Mouse (Mus musculus): ENCODE measurements at regions not wholly inside any gene's neighbourhood (a gene's known extent, or its start where the extent isn't known, plus 50 kb on each side); places are given as distances from the start of the nearest gene placed in this dataset.

GRCm38 (mm10) chr5:26444331-26445200 is 187.1 kb downstream of the Gm7361 start:
- no peak overlapping the region for H3K9ac ChIP-seq
- no peak overlapping the region for H3K27ac ChIP-seq (ENCODE audit: low read depth)
- ATAC-seq (ENCODE audit: insufficient read depth) (no peak), DNase-seq (no peak)
- no peak overlapping the region for H3K4me3 ChIP-seq (ENCODE audit: low read depth, low read length)
- H3K9me3 ChIP-seq (ENCODE audit: low read depth, low read length): no peaks in the 10 kb centered on the region
- H3K4me2 ChIP-seq: no peak overlapping the region
- no peaks in the 10 kb centered on the region for H3K4me1 ChIP-seq (ENCODE audit: insufficient read depth)
- 63% methylated on average over 4 of the region's 4 CpGs for WGBS
- no peaks in the 10 kb centered on the region for H3K36me3 ChIP-seq (ENCODE audit: insufficient read depth)
- H3K27me3 ChIP-seq (ENCODE audit: insufficient read depth, low read length): no peaks in the 10 kb centered on the region
- TF ChIP-seq CTCF (IDR thresholded peaks at IDR 0.05; ENCODE audit: low read depth): no peak

GRCm38 (mm10) chr5:26451306-26451705 is 193.8 kb downstream of the Gm7361 start:
- Histone ChIP-seq H3K4me1 (ENCODE audit: insufficient read depth) (no peaks in the 10 kb centered on the region), H3K27me3 (ENCODE audit: insufficient read depth, low read length) (no peaks in the 10 kb centered on the region), H3K4me3 (ENCODE audit: low read depth, low read length) (no peak overlapping the region), H3K4me2 (no peak overlapping the region), H3K27ac (ENCODE audit: low read depth) (no peak overlapping the region), H3K9ac (no peak overlapping the region), H3K36me3 (ENCODE audit: insufficient read depth) (no peaks in the 10 kb centered on the region), H3K9me3 (ENCODE audit: low read depth, low read length) (no peaks in the 10 kb centered on the region)
- WGBS: 75% methylated on average over 1 of the region's 1 CpGs
- no peak for ATAC-seq (ENCODE audit: insufficient read depth)
- no peak for DNase-seq
- TF ChIP-seq CTCF (IDR thresholded peaks at IDR 0.05; ENCODE audit: low read depth): no peak

DNA sequence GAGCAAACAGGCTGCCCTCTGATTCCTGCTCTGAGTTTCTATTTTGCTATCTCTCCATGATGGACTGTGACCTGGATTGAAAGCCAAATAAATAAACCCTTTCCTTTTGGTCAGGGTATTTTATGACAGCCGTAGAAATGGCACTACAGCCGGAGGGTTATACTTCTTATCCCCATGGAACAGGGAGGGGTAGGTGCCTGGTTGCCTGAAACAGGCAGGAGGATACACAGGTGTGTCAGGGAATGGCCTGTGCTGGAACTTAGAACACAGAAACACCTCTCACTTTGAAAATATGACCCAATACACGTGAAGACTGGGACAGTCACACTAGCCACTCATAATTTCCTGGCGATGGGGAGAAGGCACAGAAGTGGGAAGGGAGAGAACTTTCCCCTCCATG is 200.1 kb downstream of the Gm7361 start:
- H3K4me3 ChIP-seq (ENCODE audit: low read depth, low read length): no peak overlapping the region
- H3K4me2 ChIP-seq: no peak overlapping the region
- no peaks in the 10 kb centered on the region for H3K27me3 ChIP-seq (ENCODE audit: insufficient read depth, low read length)
- H3K9ac ChIP-seq: no peak overlapping the region
- H3K9me3 ChIP-seq (ENCODE audit: low read depth, low read length): no peaks in the 10 kb centered on the region
- no peak for TF ChIP-seq CTCF (IDR thresholded peaks at IDR 0.05; ENCODE audit: low read depth)
- DNase-seq (no peak), ATAC-seq (ENCODE audit: insufficient read depth) (no peak)
- no peaks in the 10 kb centered on the region for H3K4me1 ChIP-seq (ENCODE audit: insufficient read depth)
- no peaks in the 10 kb centered on the region for H3K36me3 ChIP-seq (ENCODE audit: insufficient read depth)
- no peak overlapping the region for H3K27ac ChIP-seq (ENCODE audit: low read depth)
- 66% methylated on average over 4 of the region's 4 CpGs for WGBS

DNA sequence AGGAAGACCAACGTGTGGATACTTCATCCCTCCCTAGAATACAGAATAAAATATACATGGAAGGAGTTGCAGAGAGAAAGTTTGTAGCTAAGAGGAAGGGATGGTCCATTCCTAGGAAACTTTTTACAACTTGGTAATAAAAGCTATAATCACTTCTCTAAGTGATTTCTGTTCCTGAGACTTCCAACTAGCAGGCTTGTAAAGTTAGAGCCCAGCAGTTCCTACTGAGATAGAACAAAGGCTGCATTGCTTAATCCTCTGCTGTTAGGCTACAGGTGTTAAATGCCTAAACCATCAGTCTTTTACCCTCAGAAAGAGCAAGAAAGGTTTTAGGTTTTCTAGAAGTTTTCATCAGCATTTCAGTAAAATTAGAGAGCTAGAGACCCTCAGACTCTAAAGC is 209.2 kb downstream of the Gm7361 start:
- WGBS: 48% methylated on average over 1 of the region's 1 CpGs
- no peak overlapping the region for H3K27ac ChIP-seq (ENCODE audit: low read depth)
- H3K9me3 ChIP-seq (ENCODE audit: low read depth, low read length): no peaks in the 10 kb centered on the region
- H3K4me3 ChIP-seq (ENCODE audit: low read depth, low read length): no peak overlapping the region
- ATAC-seq (ENCODE audit: insufficient read depth) (no peak), DNase-seq (no peak)
- H3K4me2 ChIP-seq: no peak overlapping the region
- H3K9ac ChIP-seq: no peak overlapping the region
- TF ChIP-seq CTCF (IDR thresholded peaks at IDR 0.05; ENCODE audit: low read depth): no peak
- H3K36me3 ChIP-seq (ENCODE audit: insufficient read depth): no peaks in the 10 kb centered on the region
- no peaks in the 10 kb centered on the region for H3K4me1 ChIP-seq (ENCODE audit: insufficient read depth)
- no peaks in the 10 kb centered on the region for H3K27me3 ChIP-seq (ENCODE audit: insufficient read depth, low read length)

GRCm38 (mm10) chr5:26485726-26486125 is 228.2 kb downstream of the Gm7361 start:
- Histone ChIP-seq H3K27me3 (ENCODE audit: insufficient read depth, low read length) (no peaks in the 10 kb centered on the region), H3K4me3 (ENCODE audit: low read depth, low read length) (no peak overlapping the region), H3K9ac (no peak overlapping the region), H3K9me3 (ENCODE audit: low read depth, low read length) (no peaks in the 10 kb centered on the region), H3K36me3 (ENCODE audit: insufficient read depth) (no peaks in the 10 kb centered on the region), H3K27ac (ENCODE audit: low read depth) (no peak overlapping the region), H3K4me1 (ENCODE audit: insufficient read depth) (no peaks in the 10 kb centered on the region), H3K4me2 (no peak overlapping the region)
- TF ChIP-seq CTCF (IDR thresholded peaks at IDR 0.05; ENCODE audit: low read depth): no peak
- DNase-seq (no peak), ATAC-seq (ENCODE audit: insufficient read depth) (no peak)
- WGBS: 76% methylated on average over 2 of the region's 2 CpGs

- Histone ChIP-seq H3K4me2 (no peak overlapping the region), H3K4me1 (ENCODE audit: insufficient read depth) (no peaks in the 10 kb centered on the region), H3K36me3 (ENCODE audit: insufficient read depth) (no peaks in the 10 kb centered on the region), H3K9me3 (ENCODE audit: low read depth, low read length) (no peaks in the 10 kb centered on the region), H3K4me3 (ENCODE audit: low read depth, low read length) (no peak overlapping the region), H3K27ac (ENCODE audit: low read depth) (no peak overlapping the region), H3K27me3 (ENCODE audit: insufficient read depth, low read length) (no peaks in the 10 kb centered on the region), H3K9ac (no peak overlapping the region)
- TF ChIP-seq CTCF (IDR thresholded peaks at IDR 0.05; ENCODE audit: low read depth): no peak
- ATAC-seq (ENCODE audit: insufficient read depth) (no peak), DNase-seq (no peak)
- WGBS: 73% methylated on average over 2 of the region's 2 CpGs
These were observed 236.5 kb downstream of the Gm7361 start for GRCm38 (mm10) chr5:26494003-26494402.

GRCm38 (mm10) chr5:26497641-26498430 is 240.3 kb downstream of the Gm7361 start:
- Histone ChIP-seq H3K4me2 (no peak overlapping the region), H3K36me3 (ENCODE audit: insufficient read depth) (no peaks in the 10 kb centered on the region), H3K4me1 (ENCODE audit: insufficient read depth) (no peaks in the 10 kb centered on the region), H3K4me3 (ENCODE audit: low read depth, low read length) (no peak overlapping the region), H3K27me3 (ENCODE audit: insufficient read depth, low read length) (no peaks in the 10 kb centered on the region), H3K9ac (no peak overlapping the region), H3K9me3 (ENCODE audit: low read depth, low read length) (no peaks in the 10 kb centered on the region), H3K27ac (ENCODE audit: low read depth) (no peak overlapping the region)
- ATAC-seq (ENCODE audit: insufficient read depth): no peak
- DNase-seq: no peak
- no peak for TF ChIP-seq CTCF (IDR thresholded peaks at IDR 0.05; ENCODE audit: low read depth)
- WGBS: 61% methylated on average over 2 of the region's 2 CpGs

Measured in lung, embryonic 14.5 days (tissue).